Mouse (Mus musculus) heart, postnatal 36 days (tissue): ENCODE results near the gene Fig4. TPM values are rescaled to one million over a fixed set of nuclear protein-coding genes. Genes with fewer than 3 reads are reported as not detected.

Experiments
- DNase-seq, 2 experiments: peaks; one replicate each; pipeline ENCODE4 v3.0.0; 2021 to 2022
- intact Hi-C: fragments of 180-260 bp; cut with DNase I; formaldehyde crosslinking; loops from one replicate; pipeline ENCODE4 v1.15.1; 2025
- total RNA-seq, 2 experiments: library from RNA; stranded (reverse); gene quantifications; 2 replicates each; pipeline ENCODE4 v1.2.3; 2021

Gene Fig4
- total RNA-seq, result 10 to 100 TPM; 26.4 to 27.0 TPM

GRCm38 (mm10) chr10:41302689-41303431, at the start of gene Fig4:
TSS of gene Fig4 (minus strand) at chr10:41303260.
- intact Hi-C loops, result loop anchor here (5.0 to 10.0 kb wide), 5 partner anchors 152 to 504 kb away; partner anchors contain the start of genes Cdc40, Cep57l1, Sesn1 and Wasf1
- DNase-seq, result peak; percentile 87 to 88

GRCm38 (mm10) chr10:41341346-41341745, 38.3 kb upstream of the Fig4 start:
- intact Hi-C loops, result no loop called here
- DNase-seq, result no peak

DNA sequence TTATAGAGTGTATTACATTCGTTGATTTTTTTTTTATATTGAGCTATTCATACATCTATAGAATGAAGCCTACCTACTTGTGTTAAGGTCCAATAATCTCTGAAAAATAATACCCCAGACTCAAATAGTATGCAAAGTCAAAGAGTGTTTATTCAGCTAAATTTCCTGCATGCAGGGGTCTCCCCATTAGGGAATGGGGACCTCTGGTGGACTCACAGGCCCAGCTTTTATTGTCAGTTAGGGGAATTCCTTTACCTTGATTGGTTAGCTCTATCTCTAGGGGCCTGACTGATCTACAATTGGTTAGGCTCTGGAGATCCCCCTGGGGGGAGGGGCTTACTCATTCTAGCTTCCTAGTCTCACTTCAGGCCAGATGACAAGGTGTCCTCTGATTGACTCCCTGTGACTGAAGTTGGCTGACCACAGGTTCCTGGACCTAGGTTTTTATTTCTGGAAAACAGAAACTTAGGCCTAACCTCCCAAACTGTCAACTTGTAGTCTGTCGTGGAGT, 29.5 kb upstream of the Fig4 start:
- DNase-seq, result no peak

GRCm38 (mm10) chr10:41315866-41316265, 12.8 kb upstream of the Fig4 start:
- DNase-seq, result no peak
- intact Hi-C loops, result no loop called here

More for the DNA sequence above, 29.5 kb upstream of the Fig4 start:
- intact Hi-C loops, result no loop called here

GRCm38 (mm10) chr10:41308205-41308604, 5.1 kb upstream of the Fig4 start:
- no peak for DNase-seq
- intact Hi-C loops, result loop anchor here (10.0 kb wide), 3 partner anchors 147 to 423 kb away; partner anchors contain the start of genes Cdc40, Wasf1 and Zbtb24

- no peak for DNase-seq
- intact Hi-C loops, result loop anchor here (5.0 to 10.0 kb wide), 5 partner anchors 150 to 502 kb away; partner anchors contain the start of genes Cdc40, Cep57l1, Sesn1 and Wasf1
Observed at GRCm38 (mm10) chr10:41304961-41305455, 1.9 kb upstream of the Fig4 start.

DNA sequence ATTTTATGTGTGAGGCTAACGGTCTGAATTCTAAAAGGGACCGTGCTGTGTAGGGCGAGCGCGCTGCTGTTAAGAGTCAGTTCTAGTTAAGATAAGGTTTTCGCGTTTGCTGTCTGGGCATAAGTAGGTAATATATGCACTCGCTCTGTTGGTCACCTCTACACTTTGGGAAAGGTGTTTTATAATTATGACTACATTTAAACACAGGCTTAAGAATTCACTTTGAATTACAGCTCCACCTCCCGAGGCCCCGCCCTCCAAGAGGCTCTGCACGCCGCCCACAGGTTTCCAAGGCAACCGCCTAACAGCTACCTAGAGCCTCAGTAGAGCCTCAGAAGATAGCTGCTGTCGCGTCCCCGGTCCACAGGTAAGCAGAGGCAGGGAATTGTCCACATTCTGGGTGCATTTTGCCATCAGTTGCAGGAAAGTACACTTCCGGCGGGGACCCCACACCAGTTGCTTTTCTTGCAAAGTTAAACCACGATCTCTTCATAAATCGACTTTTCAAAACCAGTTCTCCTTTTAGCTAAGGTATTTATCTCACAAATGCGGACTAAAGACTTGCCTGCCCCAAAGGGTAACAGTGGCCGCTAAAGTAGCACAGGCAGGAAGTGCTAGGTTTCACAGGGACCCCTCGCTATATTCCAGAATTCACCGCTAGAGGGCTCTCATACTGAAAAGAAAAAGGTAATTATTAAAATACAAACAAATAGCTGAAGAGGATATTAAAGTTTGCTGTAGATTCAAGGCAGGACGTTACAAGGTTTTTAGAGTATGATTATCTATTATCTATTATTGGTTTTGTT, 782 bp upstream of the Fig4 start, which contains the start of gene Ak9:
Gene Ak9 (plus strand): TSS at position 342 of the 806 bp plus-strand sequence.
- DNase-seq, result peak; percentile 85 to 86
- intact Hi-C loops, result loop anchor here (5.0 to 10.0 kb wide), 5 partner anchors 151 to 503 kb away; partner anchors contain the start of genes Cdc40, Cep57l1, Sesn1 and Wasf1

DNA sequence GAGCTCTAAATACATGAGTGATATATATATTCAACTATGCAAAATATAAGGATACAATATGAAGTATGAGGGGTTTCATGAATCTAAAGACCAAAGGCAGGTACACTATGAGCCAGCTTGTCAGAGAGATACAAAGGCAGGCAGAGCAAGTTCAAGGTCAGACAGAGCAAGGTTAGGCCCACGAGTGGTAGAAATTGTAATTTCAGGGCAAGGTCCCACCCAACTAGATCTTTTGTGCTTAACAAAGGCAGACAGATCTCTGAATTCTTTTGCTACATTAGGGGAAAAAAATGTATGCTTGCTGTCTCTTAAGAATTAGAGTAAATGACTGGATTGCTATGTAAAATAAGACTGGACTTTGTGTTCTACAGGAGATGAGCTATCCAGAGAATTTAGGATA, 2.9 kb downstream of the Fig4 start:
- DNase-seq, result no peak
- intact Hi-C loops, result loop anchor here (5.0 to 10.0 kb wide), 5 partner anchors 155 to 507 kb away; partner anchors contain the start of genes Cdc40, Cep57l1, Sesn1 and Wasf1

DNA sequence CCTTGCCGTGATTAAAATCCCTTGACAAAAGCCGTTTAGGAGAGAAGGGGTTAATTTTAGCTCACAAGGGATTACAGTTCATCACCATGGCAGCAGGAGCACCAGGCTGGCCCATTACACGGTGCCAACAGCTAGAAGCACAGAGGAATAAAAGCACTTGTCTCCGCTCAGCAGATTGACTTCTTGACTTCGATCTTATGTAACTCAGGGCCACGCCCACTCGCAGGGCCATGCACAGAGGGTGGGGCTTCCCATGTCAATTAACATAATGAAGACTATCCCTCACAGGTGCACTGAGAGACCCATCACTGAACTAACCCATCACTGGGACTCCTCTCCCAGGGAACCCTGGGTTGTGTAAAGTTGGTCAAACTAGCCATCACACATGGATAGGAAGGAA, 7.9 kb downstream of the Fig4 start:
- intact Hi-C loops, result no loop called here
- DNase-seq, result no peak

GRCm38 (mm10) chr10:41294734-41295133, 8.3 kb downstream of the Fig4 start:
- no peak for DNase-seq
- intact Hi-C loops, result no loop called here

DNA sequence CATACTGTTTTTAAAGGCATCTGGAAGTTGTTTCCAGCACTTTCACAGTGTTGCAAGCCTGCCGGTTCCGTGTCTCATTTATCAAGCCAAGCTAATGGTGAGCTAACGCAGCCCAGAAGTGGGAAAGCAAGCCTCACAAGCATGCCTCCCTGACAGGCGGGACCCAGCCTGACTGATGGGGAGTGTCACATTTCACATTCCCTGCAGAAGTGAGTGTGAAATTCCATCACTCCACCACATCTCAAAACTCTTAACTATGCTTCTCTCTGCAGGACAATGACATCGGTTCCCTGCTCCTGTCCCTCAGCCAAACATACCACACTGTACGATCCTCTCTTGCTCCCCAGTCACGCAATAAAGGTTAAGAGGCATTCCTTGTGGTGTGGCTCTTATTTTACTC, 10.0 kb downstream of the Fig4 start:
- intact Hi-C loops, result no loop called here
- peak in 1 of 2 experiments; percentile 11 for DNase-seq

DNA sequence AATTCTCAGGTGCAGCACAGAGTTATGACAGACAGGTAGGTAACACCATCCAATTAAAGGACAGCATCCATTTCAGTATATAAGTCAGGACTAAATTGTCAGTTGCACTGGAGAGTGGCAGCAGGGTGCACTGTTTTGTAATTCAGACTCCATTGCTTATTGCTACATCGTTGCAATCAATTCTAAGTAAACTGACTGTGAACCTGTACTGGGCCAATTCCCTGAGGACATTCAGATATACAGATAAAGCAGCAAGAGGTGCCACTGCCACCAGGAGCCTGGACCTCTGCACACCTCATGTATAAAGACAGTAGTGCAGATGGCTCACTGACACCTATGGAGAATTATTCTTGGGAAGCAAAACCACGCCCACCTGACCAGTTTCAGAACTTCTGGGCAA, 12.0 kb downstream of the Fig4 start:
- intact Hi-C loops, result no loop called here
- DNase-seq, result no peak

DNA sequence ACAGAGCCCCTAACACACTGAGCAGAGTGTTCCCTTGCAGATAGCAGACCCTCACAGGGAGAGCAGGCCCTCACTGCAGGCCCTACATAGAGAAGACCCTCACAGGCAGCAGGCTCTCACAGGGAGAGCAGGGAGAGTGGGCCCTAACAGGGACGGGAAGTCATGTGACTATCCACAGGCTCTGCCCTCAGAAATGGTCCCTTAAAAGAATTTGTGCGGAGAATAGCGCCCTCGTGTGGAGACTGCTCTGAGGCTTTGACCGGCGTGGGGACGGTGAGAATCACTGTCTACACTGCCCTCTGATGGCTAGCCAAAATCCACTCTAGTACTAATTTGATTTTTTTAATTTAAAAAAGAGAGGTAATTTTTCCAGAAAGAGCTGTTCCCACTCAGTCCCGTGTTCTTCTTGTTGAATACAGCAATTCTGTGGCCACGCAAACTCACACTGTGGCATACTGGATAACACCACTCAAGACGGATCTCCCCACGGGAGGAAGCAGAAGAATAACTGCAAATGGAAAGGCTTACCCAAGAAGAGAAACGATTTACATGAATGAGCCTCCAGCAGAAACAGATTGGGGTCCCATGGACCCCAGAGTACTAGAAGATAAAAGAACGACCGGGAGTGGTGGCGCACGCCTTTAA, 14.2 kb downstream of the Fig4 start:
- intact Hi-C loops, result loop anchor here (5.0 kb wide), 1 partner anchor 287 kb away; no protein-coding TSS in a partner anchor
- peak; percentile 74 to 77 for DNase-seq

DNA sequence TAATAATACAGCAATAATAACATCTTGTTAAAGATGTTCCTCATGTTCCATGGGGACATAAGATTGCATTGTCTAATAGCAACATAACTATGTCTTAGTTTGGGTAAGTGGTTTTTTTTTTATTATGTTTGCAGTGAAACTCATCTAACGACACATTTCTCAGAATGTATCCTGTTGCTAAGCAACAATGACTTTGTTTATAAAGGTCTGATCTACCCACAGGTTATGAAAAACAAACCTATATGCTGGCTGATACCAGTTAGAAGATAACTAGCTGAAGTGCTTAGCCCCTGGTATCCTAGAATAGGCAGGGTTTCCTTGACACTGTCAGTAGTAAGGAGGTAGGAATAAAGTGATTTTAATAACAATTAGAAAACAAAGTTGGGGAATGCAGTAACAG, 15.0 kb downstream of the Fig4 start:
- intact Hi-C loops, result loop anchor here (5.0 kb wide), 1 partner anchor 286 kb away; no protein-coding TSS in a partner anchor
- no peak for DNase-seq

GRCm38 (mm10) chr10:41287618-41288017, 15.4 kb downstream of the Fig4 start:
- no peak for DNase-seq
- intact Hi-C loops, result loop anchor here (5.0 kb wide), 1 partner anchor 285 kb away; no protein-coding TSS in a partner anchor

GRCm38 (mm10) chr10:41282086-41282485, 21.0 kb downstream of the Fig4 start:
- no peak for DNase-seq
- intact Hi-C loops, result no loop called here

DNA sequence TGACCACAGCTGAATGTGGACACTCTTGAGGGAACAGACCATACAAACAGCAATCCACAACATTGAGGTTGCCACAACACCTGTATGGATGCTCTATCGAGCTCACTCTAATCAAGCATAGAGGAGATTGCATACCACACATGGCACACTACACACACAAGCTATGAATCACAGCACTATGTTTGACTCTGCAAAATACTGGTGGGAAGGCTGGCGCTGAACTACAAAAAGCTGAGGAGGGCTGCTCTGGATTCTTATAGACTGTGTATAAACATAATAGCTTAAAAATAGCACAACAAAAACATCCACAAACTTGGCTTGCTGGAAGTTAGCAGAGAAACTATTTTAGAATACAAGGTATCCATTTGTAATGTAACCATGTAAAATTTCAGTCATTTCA, 22.3 kb downstream of the Fig4 start:
- intact Hi-C loops, result no loop called here
- no peak for DNase-seq

DNA sequence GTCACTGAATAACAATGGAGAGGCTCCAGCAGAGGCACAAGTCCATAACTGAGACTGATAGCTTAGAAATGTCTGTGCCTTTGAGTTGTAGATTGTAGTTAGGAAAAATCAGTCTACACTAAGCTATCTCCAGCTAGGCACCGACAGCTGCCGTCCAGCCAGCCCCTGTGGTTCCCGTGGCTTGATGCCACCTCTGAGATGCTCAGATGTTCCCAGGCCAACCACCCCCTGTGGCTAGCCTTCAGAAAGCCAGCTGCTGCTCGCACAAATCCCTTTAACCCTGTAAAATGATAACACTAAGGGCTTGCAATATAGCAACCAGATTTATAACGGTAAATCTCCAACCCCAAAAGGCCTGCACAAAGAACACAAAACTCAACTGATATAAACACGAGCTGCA, 22.9 kb downstream of the Fig4 start:
- no peak for DNase-seq
- intact Hi-C loops, result no loop called here

DNA sequence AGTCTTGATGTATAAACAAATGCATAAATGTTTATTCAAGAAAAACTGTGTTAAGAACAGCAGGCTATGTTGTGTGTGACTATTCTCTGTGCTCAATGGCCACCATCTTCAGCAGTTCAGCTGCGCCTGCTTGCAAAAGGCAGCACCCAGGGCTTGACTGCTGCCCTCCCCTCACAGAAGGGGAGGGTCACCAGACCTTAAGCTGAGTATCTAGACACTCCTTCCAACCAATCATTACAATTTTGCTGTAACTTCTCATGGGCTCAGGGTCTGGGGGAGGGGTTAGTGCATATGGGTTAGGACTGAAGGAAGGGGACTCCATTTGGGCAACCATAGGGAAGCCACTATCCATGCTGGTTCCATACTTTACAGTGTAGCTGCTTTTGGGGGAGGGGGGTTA, 24.3 kb downstream of the Fig4 start:
- intact Hi-C loops, result no loop called here
- no peak for DNase-seq

DNA sequence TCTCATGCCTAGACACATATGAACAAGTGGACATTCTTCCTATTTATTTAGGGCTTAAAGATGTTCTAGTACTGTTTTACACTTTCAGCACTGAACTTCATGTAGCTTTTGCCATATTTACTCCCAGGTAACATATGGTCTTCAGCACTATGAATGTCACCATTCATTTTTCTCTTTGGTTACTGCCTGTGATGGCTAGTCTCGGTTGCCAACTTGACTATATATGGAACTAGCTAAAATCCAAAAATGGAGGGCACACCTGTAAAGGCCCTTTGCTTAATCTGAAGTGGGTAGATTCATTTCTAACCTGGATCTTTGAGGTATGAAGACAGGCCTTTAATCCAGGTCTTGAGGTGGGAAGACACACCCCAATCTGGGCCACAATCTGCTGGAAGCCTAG, 28.2 kb downstream of the Fig4 start:
- intact Hi-C loops, result no loop called here
- no peak for DNase-seq
